Mouse (Mus musculus) spleen, postnatal 10 days (tissue): Measurements from ENCODE around the gene Olfr250.
"Not testable (repeated sequence)": the region's sequence is repeated elsewhere in the genome, so short reads cannot be mapped to it uniquely, and the experiment has no call there.

ENCODE experiments used
- DNase-seq, 2 experiments: peaks; one replicate each; pipeline ENCODE4 v3.0.0; 2021 to 2022; ENCODE audit warnings: low spot score in 2 of 2

The Olfr250 gene

GRCm38 (mm10) chr9:38366596-38366995 lies at the start of gene Olfr250:
Gene Olfr250 (plus strand): TSS chr9:38366896.
- no peak for DNase-seq

GRCm38 (mm10) chr9:38328760-38329159 lies 37.9 kb upstream of the Olfr250 start, which contains the start of gene Olfr25:
Gene Olfr25 (plus strand): TSS chr9:38329060.
- DNase-seq = no peak

GRCm38 (mm10) chr9:38348111-38348510 lies 18.6 kb upstream of the Olfr250 start, which contains the start of gene Olfr898:
Gene Olfr898 (plus strand): TSS chr9:38348411.
- no peak for DNase-seq

GRCm38 (mm10) chr9:38376786-38377185 lies 10.1 kb downstream of the Olfr250 start, which contains the start of gene Olfr251:
Gene Olfr251 (plus strand): TSS chr9:38377086.
- DNase-seq = no peak

GRCm38 (mm10) chr9:38401398-38401797 lies 34.7 kb downstream of the Olfr250 start, which contains the start of gene Olfr147:
Gene Olfr147 (plus strand): TSS chr9:38401698.
- no peak for DNase-seq

GRCm38 (mm10) chr9:38407502-38407901 lies 40.8 kb downstream of the Olfr250 start:
- not testable (repeated sequence) for DNase-seq

- not testable (repeated sequence) for DNase-seq
Observed at GRCm38 (mm10) chr9:38413502-38413901, 46.8 kb downstream of the Olfr250 start.
